Mouse (Mus musculus): ENCODE results near the gene Adgrl2. TPM values are rescaled to one million over a fixed set of nuclear protein-coding genes. Genes with fewer than 3 reads are reported as not detected.
A peak's percentile ranks its signal among the peaks of the same experiment; 100 is the strongest.

Gene Adgrl2
- polyA plus RNA-seq, 1 experiment from 2014 or later, result 80.2 TPM

GRCm38 (mm10) chr3:148912536-148912935, 77.8 kb downstream of the Adgrl2 start:
- no peaks in the 10 kb centered on the region for H3K9me3 ChIP-seq (ENCODE audit: control insufficient read depth, low read length)
- 74% methylated on average over 6 of the region's 6 CpGs for WGBS
- no peak overlapping the region for H3K9ac ChIP-seq (ENCODE audit: low read depth, low read length)
- no peak overlapping the region for H3K4me3 ChIP-seq (ENCODE audit: low read depth, low read length)
- no peak overlapping the region for H3K4me2 ChIP-seq (ENCODE audit: low read depth, low read length)
- H3K27me3 ChIP-seq (replicated peaks; ENCODE audit: control insufficient read depth, insufficient read depth, low read length), result no peaks in the 10 kb centered on the region
- peaks cover 11% of the 10 kb centered on the region; the same call in 1 of the 2 replicates for H3K4me1 ChIP-seq (ENCODE audit: control insufficient read depth, insufficient read depth, low read length)
- no peak overlapping the region for H3K27ac ChIP-seq (replicated peaks; ENCODE audit: low read depth, low read length)
- DNase-seq (ENCODE audit: low spot score), result no peak
- ATAC-seq (ENCODE audit: low read depth), result no peak
- H3K36me3 ChIP-seq (ENCODE audit: control insufficient read depth, insufficient read depth, low read length), result no peaks in the 10 kb centered on the region

- Histone ChIP-seq H3K27ac (replicated peaks; ENCODE audit: low read depth, low read length) (no peak overlapping the region), H3K9me3 (ENCODE audit: control insufficient read depth, low read length) (no peaks in the 10 kb centered on the region), H3K9ac (ENCODE audit: low read depth, low read length) (no peak overlapping the region), H3K36me3 (ENCODE audit: control insufficient read depth, insufficient read depth, low read length) (no peaks in the 10 kb centered on the region), H3K27me3 (replicated peaks; ENCODE audit: control insufficient read depth, insufficient read depth, low read length) (no peaks in the 10 kb centered on the region), H3K4me1 (ENCODE audit: control insufficient read depth, insufficient read depth, low read length) (peaks cover 6% of the 10 kb centered on the region), H3K4me2 (ENCODE audit: low read depth, low read length) (no peak overlapping the region), H3K4me3 (ENCODE audit: low read depth, low read length) (no peak overlapping the region)
- ATAC-seq (ENCODE audit: low read depth) (no peak), DNase-seq (ENCODE audit: low spot score) (no peak)
- 75% methylated on average over 3 of the region's 3 CpGs for WGBS
These were observed 82.5 kb downstream of the Adgrl2 start for GRCm38 (mm10) chr3:148907873-148908272.

- 0 out of 2 replicates have a peak, but pooled peaks have one; percentile 26 for ATAC-seq (ENCODE audit: low read depth)
- 52% methylated on average over 6 of the region's 6 CpGs for WGBS
These were observed 83.2 kb downstream of the Adgrl2 start for GRCm38 (mm10) chr3:148907024-148907778.

GRCm38 (mm10) chr3:148905906-148906779, 84.2 kb downstream of the Adgrl2 start:
- 80% methylated on average over 13 of the region's 13 CpGs for WGBS
- no peak for ATAC-seq (ENCODE audit: low read depth)

More at GRCm38 (mm10) chr3:148907024-148907778, 83.2 kb downstream of the Adgrl2 start:
- H3K27me3 ChIP-seq (replicated peaks; ENCODE audit: control insufficient read depth, insufficient read depth, low read length), result no peaks in the 10 kb centered on the region
- no peak for DNase-seq (ENCODE audit: low spot score)
- peaks cover 6% of the 10 kb centered on the region for H3K4me1 ChIP-seq (ENCODE audit: control insufficient read depth, insufficient read depth, low read length)
- no peak overlapping the region for H3K4me2 ChIP-seq (ENCODE audit: low read depth, low read length)
- no peak overlapping the region for H3K4me3 ChIP-seq (ENCODE audit: low read depth, low read length)
- no peaks in the 10 kb centered on the region for H3K36me3 ChIP-seq (ENCODE audit: control insufficient read depth, insufficient read depth, low read length)
- H3K27ac ChIP-seq (replicated peaks; ENCODE audit: low read depth, low read length), result no peak overlapping the region; the same call in 1 of the 2 replicates
- no peak overlapping the region for H3K9ac ChIP-seq (ENCODE audit: low read depth, low read length)
- H3K9me3 ChIP-seq (ENCODE audit: control insufficient read depth, low read length), result no peaks in the 10 kb centered on the region

GRCm38 (mm10) chr3:148905435-148905834, 84.9 kb downstream of the Adgrl2 start:
- Histone ChIP-seq H3K27ac (replicated peaks; ENCODE audit: low read depth, low read length) (no peak overlapping the region), H3K4me1 (ENCODE audit: control insufficient read depth, insufficient read depth, low read length) (peaks cover 6% of the 10 kb centered on the region), H3K27me3 (replicated peaks; ENCODE audit: control insufficient read depth, insufficient read depth, low read length) (no peaks in the 10 kb centered on the region), H3K9me3 (ENCODE audit: control insufficient read depth, low read length) (no peaks in the 10 kb centered on the region), H3K4me3 (ENCODE audit: low read depth, low read length) (no peak overlapping the region), H3K9ac (ENCODE audit: low read depth, low read length) (no peak overlapping the region), H3K4me2 (ENCODE audit: low read depth, low read length) (no peak overlapping the region), H3K36me3 (ENCODE audit: control insufficient read depth, insufficient read depth, low read length) (no peaks in the 10 kb centered on the region)
- 78% methylated on average over 7 of the region's 7 CpGs for WGBS
- DNase-seq (ENCODE audit: low spot score) (no peak), ATAC-seq (ENCODE audit: low read depth) (no peak)

More at GRCm38 (mm10) chr3:148905906-148906779, 84.2 kb downstream of the Adgrl2 start:
- H3K36me3 ChIP-seq (ENCODE audit: control insufficient read depth, insufficient read depth, low read length), result no peaks in the 10 kb centered on the region
- H3K4me2 ChIP-seq (ENCODE audit: low read depth, low read length), result no peak overlapping the region
- H3K27ac ChIP-seq (replicated peaks; ENCODE audit: low read depth, low read length), result no peak overlapping the region
- no peaks in the 10 kb centered on the region for H3K9me3 ChIP-seq (ENCODE audit: control insufficient read depth, low read length)
- no peak overlapping the region for H3K9ac ChIP-seq (ENCODE audit: low read depth, low read length)
- peaks cover 6% of the 10 kb centered on the region for H3K4me1 ChIP-seq (ENCODE audit: control insufficient read depth, insufficient read depth, low read length)
- no peak overlapping the region for H3K4me3 ChIP-seq (ENCODE audit: low read depth, low read length)
- no peaks in the 10 kb centered on the region for H3K27me3 ChIP-seq (replicated peaks; ENCODE audit: control insufficient read depth, insufficient read depth, low read length)
- DNase-seq (ENCODE audit: low spot score), result no peak

GRCm38 (mm10) chr3:148899857-148900256, 90.5 kb downstream of the Adgrl2 start:
- no peak overlapping the region for H3K27ac ChIP-seq (replicated peaks; ENCODE audit: low read depth, low read length)
- H3K36me3 ChIP-seq (ENCODE audit: control insufficient read depth, insufficient read depth, low read length), result no peaks in the 10 kb centered on the region
- no peak overlapping the region for H3K9ac ChIP-seq (ENCODE audit: low read depth, low read length)
- no peak overlapping the region for H3K4me3 ChIP-seq (ENCODE audit: low read depth, low read length)
- ATAC-seq (ENCODE audit: low read depth) (no peak), DNase-seq (ENCODE audit: low spot score) (no peak)
- H3K9me3 ChIP-seq (ENCODE audit: control insufficient read depth, low read length), result no peaks in the 10 kb centered on the region
- 57% methylated on average over 6 of the region's 6 CpGs for WGBS
- H3K4me1 ChIP-seq (ENCODE audit: control insufficient read depth, insufficient read depth, low read length), result peaks cover 10% of the 10 kb centered on the region
- H3K27me3 ChIP-seq (replicated peaks; ENCODE audit: control insufficient read depth, insufficient read depth, low read length), result no peaks in the 10 kb centered on the region
- no peak overlapping the region for H3K4me2 ChIP-seq (ENCODE audit: low read depth, low read length)

GRCm38 (mm10) chr3:148899416-148899815, 90.9 kb downstream of the Adgrl2 start:
- ATAC-seq (ENCODE audit: low read depth), result no peak
- Histone ChIP-seq H3K4me3 (ENCODE audit: low read depth, low read length) (no peak overlapping the region), H3K27me3 (replicated peaks; ENCODE audit: control insufficient read depth, insufficient read depth, low read length) (no peaks in the 10 kb centered on the region), H3K27ac (replicated peaks; ENCODE audit: low read depth, low read length) (no peak overlapping the region), H3K36me3 (ENCODE audit: control insufficient read depth, insufficient read depth, low read length) (no peaks in the 10 kb centered on the region), H3K4me1 (ENCODE audit: control insufficient read depth, insufficient read depth, low read length) (peaks cover 10% of the 10 kb centered on the region), H3K9ac (ENCODE audit: low read depth, low read length) (no peak overlapping the region), H3K9me3 (ENCODE audit: control insufficient read depth, low read length) (no peaks in the 10 kb centered on the region), H3K4me2 (ENCODE audit: low read depth, low read length) (no peak overlapping the region)
- 61% methylated on average over 6 of the region's 6 CpGs for WGBS
- no peak for DNase-seq (ENCODE audit: low spot score)

GRCm38 (mm10) chr3:148898535-148899250, 91.7 kb downstream of the Adgrl2 start:
- Histone ChIP-seq H3K36me3 (ENCODE audit: control insufficient read depth, insufficient read depth, low read length) (no peaks in the 10 kb centered on the region), H3K27me3 (replicated peaks; ENCODE audit: control insufficient read depth, insufficient read depth, low read length) (no peaks in the 10 kb centered on the region), H3K9me3 (ENCODE audit: control insufficient read depth, low read length) (no peaks in the 10 kb centered on the region), H3K27ac (replicated peaks; ENCODE audit: low read depth, low read length) (no peak overlapping the region), H3K4me1 (ENCODE audit: control insufficient read depth, insufficient read depth, low read length) (peaks cover 10% of the 10 kb centered on the region), H3K4me2 (ENCODE audit: low read depth, low read length) (no peak overlapping the region), H3K9ac (ENCODE audit: low read depth, low read length) (no peak overlapping the region), H3K4me3 (ENCODE audit: low read depth, low read length) (no peak overlapping the region)
- ATAC-seq (ENCODE audit: low read depth) (no peak), DNase-seq (ENCODE audit: low spot score) (no peak)
- 77% methylated on average over 8 of the region's 8 CpGs for WGBS

All from embryonic facial prominence, embryonic 14.5 days (tissue).